Mouse (Mus musculus): ENCODE results near the gene Nadsyn1.

Nadsyn1 gene

DNA sequence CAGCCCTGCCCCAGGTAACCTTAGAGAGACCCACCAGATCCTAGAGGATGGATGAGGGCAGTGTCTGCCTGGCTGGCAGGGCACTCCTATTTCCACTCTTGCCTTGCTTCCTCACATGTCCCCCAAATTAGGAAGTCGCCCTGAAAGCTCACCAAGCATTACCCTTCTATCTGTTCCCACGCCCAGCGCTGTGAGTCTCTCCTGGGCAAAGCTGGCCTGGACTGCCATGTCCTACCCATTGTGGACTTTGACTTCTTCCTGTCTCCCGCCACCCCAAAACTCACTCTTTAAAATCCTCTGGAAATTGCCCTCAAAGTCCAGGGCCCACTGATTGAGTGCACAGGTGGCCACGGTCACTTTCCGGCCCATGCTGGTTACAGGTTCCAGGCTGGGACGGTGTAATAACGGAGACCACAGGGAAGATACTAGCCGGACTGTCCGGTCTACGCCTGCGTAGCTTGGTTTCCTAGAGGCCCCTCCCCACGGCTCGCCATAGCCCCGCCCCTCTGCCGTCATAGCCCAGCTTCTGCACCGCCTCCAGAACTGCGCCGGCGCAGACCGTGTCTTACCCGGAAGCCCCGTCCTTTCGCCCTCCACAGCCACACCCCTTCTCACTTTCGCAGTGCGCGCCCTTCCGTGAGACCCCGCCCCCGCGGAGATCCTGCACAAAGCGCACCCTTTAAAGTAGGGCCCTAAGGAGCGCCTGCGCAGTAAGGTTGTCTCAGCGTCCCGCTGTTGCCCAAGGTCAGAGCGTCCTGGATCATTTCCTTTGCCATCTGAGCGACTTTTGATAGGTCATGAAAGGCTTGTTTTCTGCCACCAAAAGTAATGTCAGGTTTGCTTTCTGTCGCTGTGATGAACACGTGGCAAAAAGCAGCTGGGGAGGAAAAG is at the start of gene Nadsyn1, which contains the start of gene Dhcr7:
Gene Nadsyn1, minus strand, starts transcription at position 475 of the 891 bp plus-strand sequence.
Gene Dhcr7, plus strand, starts transcription at position 771 of the 891 bp plus-strand sequence.
- DNase-seq (ENCODE audit: low read depth), result peak; percentile 99

- DNase-seq (ENCODE audit: low read depth), result no peak
Measured at GRCm38 (mm10) chr7:143868874-143869273, 46.2 kb upstream of the Nadsyn1 start.

DNA sequence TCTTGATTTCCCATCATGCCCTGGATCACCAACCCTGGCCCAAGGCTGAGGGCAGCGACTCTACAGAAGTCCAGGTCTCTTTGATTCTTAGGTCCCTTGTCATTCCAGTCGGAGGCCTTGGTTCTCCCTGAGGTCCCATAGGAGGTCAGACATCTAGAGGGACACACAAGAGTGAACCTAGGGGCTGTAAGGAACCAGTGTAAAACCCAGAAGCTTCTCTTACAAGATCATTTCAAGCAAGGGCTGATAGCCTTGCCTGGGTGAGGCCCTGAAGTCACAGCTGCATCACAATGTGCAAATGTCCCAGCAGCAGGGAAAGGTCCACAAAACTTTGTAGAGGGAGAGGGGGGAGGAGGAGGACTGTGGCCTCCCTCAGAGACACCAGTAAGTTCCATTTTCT is 43.9 kb upstream of the Nadsyn1 start, which contains the start of gene Gm498:
Gene Gm498, plus strand, starts transcription at position 301 of the 400 bp plus-strand sequence.
- DNase-seq (ENCODE audit: low read depth), result no peak

- no peak for DNase-seq (ENCODE audit: low read depth)
Measured at GRCm38 (mm10) chr7:143848768-143849482, 26.3 kb upstream of the Nadsyn1 start.

- DNase-seq (ENCODE audit: low read depth), result no peak
Measured at GRCm38 (mm10) chr7:143848127-143848767, 25.6 kb upstream of the Nadsyn1 start.

GRCm38 (mm10) chr7:143841301-143841700 is 18.7 kb upstream of the Nadsyn1 start:
- no peak for DNase-seq (ENCODE audit: low read depth)

GRCm38 (mm10) chr7:143840121-143840520 is 17.5 kb upstream of the Nadsyn1 start:
- no peak for DNase-seq (ENCODE audit: low read depth)

DNA sequence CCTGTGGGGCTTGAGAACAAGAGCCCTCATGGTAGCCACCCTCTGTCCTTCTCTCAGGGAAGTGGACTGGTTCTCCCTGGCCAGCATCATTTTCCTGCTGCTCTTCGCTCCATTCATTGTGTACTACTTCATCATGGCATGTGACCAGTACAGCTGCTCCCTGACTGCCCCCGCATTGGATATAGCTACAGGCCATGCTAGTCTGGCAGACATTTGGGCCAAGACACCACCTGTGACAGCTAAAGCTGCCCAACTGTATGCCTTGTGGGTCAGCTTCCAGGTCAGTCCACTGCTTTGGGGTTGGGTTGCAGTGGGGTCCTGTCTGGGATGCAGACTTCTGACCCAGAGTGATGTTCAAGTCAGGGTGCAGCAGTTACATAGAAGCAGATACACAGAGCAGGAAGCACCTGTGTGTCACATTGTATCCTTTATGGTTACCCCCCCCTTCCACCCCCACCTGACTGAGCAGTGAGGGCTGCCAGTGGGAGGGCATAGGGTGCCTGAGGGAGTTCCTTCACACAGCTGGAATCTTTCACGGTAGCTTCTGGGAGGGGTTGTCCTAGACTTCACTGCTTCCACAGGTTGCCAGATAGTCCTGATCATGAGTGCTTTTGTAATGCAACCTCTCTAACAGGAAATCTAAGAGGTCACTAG is 15.2 kb upstream of the Nadsyn1 start:
- no peak for DNase-seq (ENCODE audit: low read depth)

DNA sequence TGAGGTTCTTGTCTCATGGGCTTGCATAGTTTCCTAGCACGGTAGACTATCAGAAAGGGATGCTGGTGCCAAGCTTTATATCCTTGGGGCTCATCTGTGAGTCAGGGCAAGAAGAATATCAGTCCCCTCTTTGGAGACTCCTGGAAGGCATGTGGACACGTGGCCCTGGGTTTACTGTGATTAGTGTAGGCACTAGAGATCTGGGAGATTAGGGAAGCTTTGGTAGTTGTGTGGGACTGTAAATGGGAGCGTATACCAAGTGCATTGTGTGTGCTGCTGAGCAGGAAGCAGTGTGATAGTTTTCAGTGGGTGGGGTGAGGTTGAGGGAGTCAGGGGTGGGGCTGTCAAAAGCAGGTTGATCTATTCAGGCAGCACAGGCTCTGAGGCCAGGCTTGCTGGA is 12.3 kb upstream of the Nadsyn1 start:
- DNase-seq (ENCODE audit: low read depth), result no peak

- DNase-seq (ENCODE audit: low read depth), result no peak
Measured at GRCm38 (mm10) chr7:143834316-143834715, 11.7 kb upstream of the Nadsyn1 start.

- no peak for DNase-seq (ENCODE audit: low read depth)
Measured at GRCm38 (mm10) chr7:143833581-143834190, 11.0 kb upstream of the Nadsyn1 start.

DNA sequence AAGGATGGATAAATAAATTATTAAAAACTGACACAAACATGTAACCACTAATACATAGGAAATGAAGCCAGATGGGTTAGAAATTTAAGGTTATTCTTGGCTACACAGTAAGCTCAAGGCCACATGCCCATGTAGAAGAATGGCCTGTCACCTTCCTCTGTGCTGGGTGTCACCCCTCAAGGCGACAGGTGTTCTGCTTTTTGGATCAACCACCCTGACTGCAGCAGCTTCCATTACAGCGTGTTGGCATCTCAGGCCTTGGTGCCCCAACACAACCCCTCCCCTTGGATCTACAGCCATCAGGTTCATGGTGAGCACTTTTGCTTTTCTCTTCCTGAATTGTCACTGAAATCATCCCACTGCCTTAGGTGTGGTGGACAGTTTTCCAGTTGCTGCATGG is 10.0 kb upstream of the Nadsyn1 start:
- no peak for DNase-seq (ENCODE audit: low read depth)

DNA sequence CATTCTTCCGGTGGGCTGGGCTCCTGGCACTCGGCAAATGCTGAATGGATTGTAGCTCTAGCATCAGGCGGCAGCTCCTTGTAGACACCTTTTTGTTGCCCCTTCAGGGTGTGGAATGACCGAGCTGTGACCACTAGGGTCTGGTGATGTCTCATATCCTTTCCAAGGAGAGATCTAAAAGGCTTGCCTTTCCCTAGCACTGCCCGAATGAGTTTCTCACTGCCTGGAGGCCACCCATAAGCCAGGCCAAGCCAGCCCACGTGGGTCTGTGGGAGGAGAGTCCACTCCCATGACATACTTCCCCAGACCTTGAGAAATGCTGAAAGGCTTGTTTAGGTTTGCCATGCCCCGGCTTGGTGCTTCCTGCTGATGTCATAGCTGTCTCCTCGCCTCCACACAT is 9.5 kb upstream of the Nadsyn1 start:
- DNase-seq (ENCODE audit: low read depth), result no peak

GRCm38 (mm10) chr7:143830399-143830798 is 7.8 kb upstream of the Nadsyn1 start:
- no peak for DNase-seq (ENCODE audit: low read depth)

DNA sequence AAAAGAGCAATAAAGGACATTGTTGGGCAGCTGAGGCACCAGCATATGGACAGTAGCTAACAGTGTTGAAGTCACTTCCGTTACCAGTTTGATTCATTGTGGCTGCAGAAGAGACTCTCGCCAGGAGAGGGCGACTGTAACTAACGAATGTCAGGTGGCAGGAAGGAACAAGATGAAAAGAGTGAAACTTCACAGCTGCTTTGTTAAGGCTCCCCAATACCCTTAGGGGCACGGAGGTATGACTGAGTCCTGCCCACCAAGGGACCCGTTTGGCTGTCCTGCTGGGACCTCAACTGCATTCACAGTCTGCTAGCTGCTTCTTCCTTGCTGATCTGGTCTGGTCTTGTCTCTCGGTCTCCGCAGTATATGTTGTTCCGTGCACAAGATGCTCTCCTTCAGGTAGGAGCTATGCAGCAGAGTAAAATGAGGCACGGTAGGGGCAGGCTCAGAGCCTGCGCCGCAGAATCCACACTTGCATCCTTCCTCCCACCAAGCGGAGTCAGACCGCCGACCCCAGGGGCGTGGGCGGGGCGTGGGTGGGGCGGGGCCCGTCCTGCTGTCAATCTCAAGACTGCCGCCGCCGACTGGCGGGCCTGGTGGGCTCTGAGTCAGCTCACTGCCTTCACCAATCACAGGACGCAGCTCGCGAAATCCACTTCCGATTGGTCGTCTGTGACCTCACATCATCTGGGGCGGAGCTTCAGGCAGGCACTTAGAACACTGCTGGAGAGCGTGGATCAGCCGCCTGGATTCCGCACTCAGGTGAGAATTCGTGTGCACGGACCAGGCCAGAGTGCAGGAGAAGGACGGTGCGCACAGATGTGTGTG is 7.1 kb upstream of the Nadsyn1 start:
- peak; percentile 97 for DNase-seq (ENCODE audit: low read depth)

- no peak for DNase-seq (ENCODE audit: low read depth)
Measured at GRCm38 (mm10) chr7:143826985-143827384, 4.3 kb upstream of the Nadsyn1 start.

GRCm38 (mm10) chr7:143823266-143823605 is 587 bp upstream of the Nadsyn1 start:
- no peak for DNase-seq (ENCODE audit: low read depth)

- no peak for DNase-seq (ENCODE audit: low read depth)
Measured at GRCm38 (mm10) chr7:143821241-143821640, 1.4 kb downstream of the Nadsyn1 start.

DNA sequence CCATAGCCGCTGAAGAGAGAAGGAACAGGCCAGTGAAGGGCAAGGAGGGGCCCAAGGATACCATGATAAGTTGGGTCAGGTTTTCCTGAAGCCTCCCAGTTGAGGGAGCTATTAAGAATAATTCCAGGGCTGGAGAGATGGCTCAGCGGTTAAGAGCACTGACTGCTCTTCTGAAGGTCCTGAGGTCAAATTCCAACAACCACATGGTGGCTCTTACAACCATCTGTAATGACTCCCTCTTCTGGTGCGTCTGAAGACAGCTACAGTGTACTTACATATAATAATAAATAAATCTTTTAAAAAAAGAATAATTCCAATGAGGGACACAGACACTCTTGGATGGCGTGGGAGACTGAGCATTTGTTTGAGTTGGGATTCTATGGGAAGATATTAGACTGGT is 3.4 kb downstream of the Nadsyn1 start:
- no peak for DNase-seq (ENCODE audit: low read depth)

DNA sequence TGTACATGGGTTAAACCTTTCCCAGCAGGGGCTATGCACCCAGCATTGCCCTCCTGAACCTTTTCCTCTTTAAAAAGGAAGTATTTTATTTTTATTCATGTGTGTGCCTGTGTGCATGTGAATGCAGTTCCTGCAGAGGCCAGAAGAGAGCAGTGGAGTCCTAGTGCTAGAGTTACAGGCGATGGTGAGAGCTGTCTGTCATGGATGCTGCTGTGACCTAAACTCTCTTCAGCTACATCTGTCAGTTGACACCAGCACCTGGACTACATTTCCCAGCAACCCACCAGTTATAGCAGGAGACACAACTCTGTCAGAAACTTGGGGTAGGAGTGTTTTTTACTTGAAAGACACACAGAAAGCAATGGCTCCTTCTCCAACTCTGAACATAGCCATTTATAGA is 13.7 kb downstream of the Nadsyn1 start:
- no peak for DNase-seq (ENCODE audit: low read depth)

- DNase-seq (ENCODE audit: low read depth), result no peak
Measured at GRCm38 (mm10) chr7:143805199-143805624, 17.4 kb downstream of the Nadsyn1 start.

All from naive thymus-derived CD4-positive, alpha-beta T cell, adult 2 months (primary cell).